ENCODE assay signal across 8 mouse cellular contexts in genomic region chr10:94942449-94943041, GRCm38 (mm10). TPM values are rescaled to one million over a fixed set of nuclear protein-coding genes. Genes with fewer than 3 reads are reported as not detected.
A peak's percentile ranks its signal among the peaks of the same experiment; 100 is the strongest.
DNase-seq lines count a peak whose midpoint lies in the region; ATAC-seq lines count a peak whose summit lies in the region.

No protein-coding gene starts in this region.

- H3K27ac ChIP-seq in neural tube, embryonic 11.5 days (ENCODE audit: low read depth, low read length) = no peak overlapping the region
- peak overlapping the region; percentile 94 for H3K27ac ChIP-seq in hindbrain, embryonic 10.5 days
- peak overlapping the region; percentile 36 for H3K27ac ChIP-seq in liver, embryonic 13.5 days

- H3K4me1 ChIP-seq in neural tube, embryonic 11.5 days (ENCODE audit: control insufficient read depth, insufficient read depth, low read length) = peaks cover 20% of the 10 kb centered on the region; the same call in 1 of the 2 replicates
- H3K4me1 ChIP-seq in hindbrain, embryonic 10.5 days (replicated peaks) = peaks cover 60% of the 10 kb centered on the region
- peaks cover 78% of the 10 kb centered on the region for H3K4me1 ChIP-seq in liver, embryonic 13.5 days (replicated peaks)

- H3K9ac ChIP-seq in neural tube, embryonic 11.5 days (ENCODE audit: low read length) = peak overlapping the region; percentile 40
- peak overlapping the region; percentile 80 for H3K9ac ChIP-seq in liver, embryonic 13.5 days

- peak; percentile 58 for DNase-seq in neural tube, embryonic 11.5 days (ENCODE audit: low spot score)
- no peak for DNase-seq in neural tube, embryonic 10.5 days (ENCODE audit: extremely low spot score, low spot score)
- DNase-seq in embryo, embryonic 11 days = peak; percentile 76
- DNase-seq in hindbrain, embryonic 10.5 days (ENCODE audit: low spot score) = peak; percentile 60
- no peak for DNase-seq in liver, embryonic 13.5 days
- peak; percentile 39 for DNase-seq in naive thymus-derived CD4-positive, alpha-beta T cell, adult 2 months (ENCODE audit: low read depth)
- DNase-seq in thymus, postnatal 36 days = peak; percentile 44 to 56
- no peak for DNase-seq in right cerebral cortex, postnatal 14 days

- no peaks in the 10 kb centered on the region for H3K36me3 ChIP-seq in neural tube, embryonic 11.5 days (ENCODE audit: control insufficient read depth, insufficient read depth, low read length)
- H3K36me3 ChIP-seq in hindbrain, embryonic 10.5 days = no peaks in the 10 kb centered on the region
- no peaks in the 10 kb centered on the region for H3K36me3 ChIP-seq in liver, embryonic 13.5 days

- peak overlapping the region; percentile 69 for H3K4me3 ChIP-seq in neural tube, embryonic 11.5 days (ENCODE audit: low read depth, low read length)
- H3K4me3 ChIP-seq in hindbrain, embryonic 10.5 days = peak overlapping the region; percentile 84
- peak overlapping the region; percentile 76 for H3K4me3 ChIP-seq in liver, embryonic 13.5 days (replicated peaks)

- ATAC-seq in neural tube, embryonic 11.5 days (ENCODE audit: insufficient read depth, low FRiP score, low TSS enrichment) = peak; percentile 24; the same call in 1 of the 2 replicates
- no peak for ATAC-seq in liver, embryonic 13.5 days (ENCODE audit: low read depth)

- under 1% methylated on average over 16 of the region's 17 CpGs for WGBS in neural tube, embryonic 11.5 days
- under 1% methylated on average over 17 of the region's 17 CpGs for WGBS in hindbrain, embryonic 10.5 days
- WGBS in liver, embryonic 13.5 days (ENCODE audit: insufficient replicate concordance) = under 1% methylated on average over 17 of the region's 17 CpGs

- peaks cover 11% of the 10 kb centered on the region for H3K27me3 ChIP-seq in neural tube, embryonic 11.5 days (ENCODE audit: control insufficient read depth, insufficient read depth, low read length)
- peaks cover 75% of the 10 kb centered on the region for H3K27me3 ChIP-seq in hindbrain, embryonic 10.5 days (ENCODE audit: insufficient read depth, poor library complexity, severe bottlenecking)
- peaks cover 65% of the 10 kb centered on the region for H3K27me3 ChIP-seq in liver, embryonic 13.5 days

- no peaks in the 10 kb centered on the region for H3K9me3 ChIP-seq in neural tube, embryonic 11.5 days (ENCODE audit: control insufficient read depth, low read length)
- no peaks in the 10 kb centered on the region for H3K9me3 ChIP-seq in hindbrain, embryonic 10.5 days
- no peaks in the 10 kb centered on the region for H3K9me3 ChIP-seq in liver, embryonic 13.5 days (replicated peaks)

- peak overlapping the region; percentile 78 for H3K4me2 ChIP-seq in neural tube, embryonic 11.5 days (ENCODE audit: low read depth)
- H3K4me2 ChIP-seq in liver, embryonic 13.5 days = peak overlapping the region; percentile 97

RNA-seq across cellular contexts. Expression of gene Plxnc1, which starts 2.1 kb away (rescaled TPM):
- polyA plus RNA-seq in neural tube, embryonic 11.5 days (2014; fragmentation: Nextera tagmentation; extraction: Ambion mirVana) = 3.1 and 4.2 TPM in 2 replicates
- polyA plus RNA-seq in hindbrain, embryonic 10.5 days (2016; fragmentation: Nextera tagmentation; extraction: Ambion mirVana) = 1.5 TPM in 2 replicates
- polyA plus RNA-seq in liver, embryonic 13.5 days (2015; fragmentation: Nextera tagmentation; extraction: Ambion mirVana) = 1.8 and 2.0 TPM in 2 replicates

Comparison
In these comparisons a context has a peak if more than half of its experiments do, and no peak if none do; other contexts are left out.
1. DNase-seq: peak in neural tube, embryonic 11.5 days (single experiment), embryo, embryonic 11 days (single experiment), hindbrain, embryonic 10.5 days (single experiment), naive thymus-derived CD4-positive, alpha-beta T cell, adult 2 months (single experiment) and thymus, postnatal 36 days (2 of 2); none in neural tube, embryonic 10.5 days (single experiment), liver, embryonic 13.5 days (single experiment) and right cerebral cortex, postnatal 14 days (single experiment).
2. Peak in every context shown above with its lines, with median percentiles within 50 percentile points of each other: H3K4me3 ChIP-seq.